Mouse (Mus musculus) heart, adult 18-20 months (tissue): ENCODE results near the gene Gm28539. TPM values are rescaled to one million over a fixed set of nuclear protein-coding genes. Genes with fewer than 3 reads are reported as not detected.
"Not testable (repeated sequence)": the region's sequence is repeated elsewhere in the genome, so short reads cannot be mapped to it uniquely, and the experiment has no call there.

Source experiments
- DNase-seq, 2 experiments: peaks; one replicate each; pipeline ENCODE4 v3.0.0; 2021 to 2022; ENCODE audit warnings: mixed read lengths in 1 of 2
- total RNA-seq, 2 experiments: library from RNA; stranded (reverse); gene quantifications; 2 replicates each; pipeline ENCODE4 v1.2.3; 2021

The Gm28539 gene
- total RNA-seq, 2 experiments from 2014 or later, result 1.9 TPM; not detected in 1

DNA sequence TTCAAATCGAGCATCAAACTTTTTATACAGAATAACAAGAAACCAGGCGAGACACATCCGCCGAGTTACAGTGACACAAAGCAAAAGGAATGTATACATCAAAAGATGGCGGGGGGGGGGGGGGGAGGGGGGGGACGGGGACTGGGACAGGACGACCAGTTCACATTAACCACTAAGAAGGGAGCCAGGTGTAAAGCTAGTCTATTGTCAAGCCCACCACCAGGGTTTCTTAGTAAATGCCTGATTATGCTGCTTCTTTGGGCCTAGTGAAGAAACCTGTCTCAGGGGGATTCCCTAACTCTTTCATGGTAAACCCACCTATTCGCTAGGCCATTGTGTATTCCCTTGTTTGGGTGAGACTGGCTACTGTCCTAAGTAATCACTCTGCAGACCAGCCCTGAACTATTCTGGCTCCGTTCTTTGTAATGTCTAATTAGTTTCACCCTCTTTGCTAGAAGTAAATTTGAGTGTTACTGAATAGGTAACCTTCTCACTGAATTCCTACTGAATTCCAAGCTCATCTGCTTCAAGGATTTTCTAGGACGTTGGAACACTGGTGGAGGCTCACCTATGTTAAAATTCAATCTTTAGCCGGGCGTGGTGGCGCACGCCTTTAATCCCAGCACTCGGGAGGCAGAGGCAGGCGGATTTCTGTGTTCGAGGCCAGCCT lies 13.3 kb downstream of the Gm28539 start:
- not testable (repeated sequence) for DNase-seq

DNA sequence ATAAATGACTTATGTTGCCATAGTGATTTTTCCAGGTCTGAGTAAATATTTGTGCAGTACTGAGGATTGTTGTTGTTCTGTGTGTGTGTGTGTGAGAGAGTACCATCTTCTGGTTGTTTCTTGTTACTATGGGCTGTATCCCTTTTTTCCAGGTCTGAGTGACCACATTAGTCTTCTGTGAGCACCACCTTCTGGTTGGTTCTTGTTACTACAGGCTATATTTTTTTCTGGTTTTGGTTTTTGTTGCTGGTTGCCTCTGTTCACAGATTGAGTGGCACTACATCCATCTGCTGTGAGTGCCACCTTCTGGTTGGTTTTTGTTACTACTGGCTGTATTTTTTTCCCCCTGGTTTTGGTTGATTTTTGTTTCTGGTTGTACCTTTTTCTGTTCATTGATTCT lies 22.2 kb downstream of the Gm28539 start:
- peak; percentile 64 to 68 for DNase-seq

DNA sequence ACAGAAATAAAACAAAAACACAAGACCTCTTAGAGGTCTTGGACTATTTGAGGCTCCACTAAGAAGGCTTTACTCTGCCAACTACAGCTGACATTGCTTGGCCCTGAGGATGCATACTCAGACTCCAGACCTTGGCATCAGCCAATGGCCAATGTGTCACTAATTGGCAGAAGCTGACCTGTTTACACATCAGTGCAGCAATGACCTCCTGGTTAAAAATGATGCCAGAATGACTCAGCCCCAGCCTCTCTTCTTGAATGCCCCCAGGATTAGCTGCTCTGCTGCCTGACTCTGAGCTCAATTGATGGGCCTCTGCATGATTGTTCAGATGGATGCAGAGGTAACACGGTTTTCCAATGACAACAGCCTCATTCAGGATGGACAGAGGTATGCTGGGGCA lies 23.8 kb downstream of the Gm28539 start:
- DNase-seq, result peak; percentile 69 to 84

DNA sequence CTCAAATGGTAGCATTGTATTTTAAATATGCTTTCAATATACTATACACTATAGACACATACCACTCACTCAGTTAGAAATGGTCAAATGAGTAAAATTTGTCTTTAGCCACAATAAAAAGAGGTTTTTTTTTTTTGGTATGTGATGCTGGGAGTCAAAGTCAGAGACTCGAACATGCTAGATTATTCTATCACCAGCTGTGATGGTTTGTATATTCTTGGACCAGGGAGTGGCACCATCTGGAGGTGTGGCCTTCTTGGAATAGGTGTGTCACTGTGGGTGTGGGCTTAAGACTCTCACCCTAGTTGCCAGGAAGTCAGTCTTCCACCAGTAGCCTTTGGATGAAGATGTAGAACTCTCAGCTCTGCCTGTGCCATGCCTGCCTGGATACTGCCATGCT lies 34.1 kb downstream of the Gm28539 start:
- not testable (repeated sequence) for DNase-seq

GRCm38 (mm10) chr16:18876091-18876441 lies 39.7 kb downstream of the Gm28539 start:
- DNase-seq, result no peak

DNA sequence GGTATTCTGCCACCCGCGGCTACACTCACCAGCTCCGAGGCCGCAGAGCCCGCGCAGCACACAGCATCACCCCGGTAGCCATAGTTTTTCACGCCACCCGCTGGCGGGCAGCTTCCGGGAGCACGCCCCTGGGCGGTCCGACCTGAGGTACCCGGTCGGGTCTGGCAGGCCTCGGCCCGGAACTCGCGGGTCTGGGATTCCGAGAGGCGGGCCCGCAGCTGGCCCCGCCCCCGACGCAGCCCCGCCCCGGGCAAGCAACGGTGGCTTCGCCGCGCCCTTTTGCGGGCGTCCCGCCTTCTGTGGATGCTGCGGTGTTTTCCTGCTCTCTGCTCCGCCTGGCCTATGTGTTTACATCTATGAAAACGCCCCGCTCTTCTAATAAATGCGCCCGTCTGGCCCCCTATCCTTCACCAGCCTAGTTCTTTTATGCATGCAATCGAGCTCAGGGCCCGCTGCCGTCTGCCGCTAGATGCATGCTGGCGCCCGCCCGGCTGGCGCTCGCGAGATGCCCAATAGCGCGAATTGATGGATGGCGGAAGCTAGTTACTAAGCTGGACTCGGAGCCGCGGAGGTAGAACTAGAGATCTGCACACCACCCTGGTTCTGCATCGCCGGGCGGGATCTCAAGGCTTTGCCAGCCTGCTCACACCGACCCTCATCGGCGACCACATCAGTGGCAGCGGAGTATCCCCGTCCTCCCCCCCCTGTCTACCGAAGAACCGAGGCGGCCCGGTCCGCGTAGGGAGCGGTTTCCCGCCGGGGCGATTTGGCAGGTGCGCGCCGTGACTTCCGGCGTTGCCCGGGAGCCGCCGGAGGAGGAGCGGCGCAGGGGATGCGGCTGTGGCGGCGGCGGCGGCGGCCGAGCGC lies 40.3 kb downstream of the Gm28539 start, which contains the start of the genes Mrpl40 and Hira:
Gene Mrpl40 (minus strand): TSS at position 421 of the 867 bp plus-strand sequence.
Gene Hira (plus strand): TSS at position 596 of the 867 bp plus-strand sequence.
- peak; percentile 96 for DNase-seq

DNA sequence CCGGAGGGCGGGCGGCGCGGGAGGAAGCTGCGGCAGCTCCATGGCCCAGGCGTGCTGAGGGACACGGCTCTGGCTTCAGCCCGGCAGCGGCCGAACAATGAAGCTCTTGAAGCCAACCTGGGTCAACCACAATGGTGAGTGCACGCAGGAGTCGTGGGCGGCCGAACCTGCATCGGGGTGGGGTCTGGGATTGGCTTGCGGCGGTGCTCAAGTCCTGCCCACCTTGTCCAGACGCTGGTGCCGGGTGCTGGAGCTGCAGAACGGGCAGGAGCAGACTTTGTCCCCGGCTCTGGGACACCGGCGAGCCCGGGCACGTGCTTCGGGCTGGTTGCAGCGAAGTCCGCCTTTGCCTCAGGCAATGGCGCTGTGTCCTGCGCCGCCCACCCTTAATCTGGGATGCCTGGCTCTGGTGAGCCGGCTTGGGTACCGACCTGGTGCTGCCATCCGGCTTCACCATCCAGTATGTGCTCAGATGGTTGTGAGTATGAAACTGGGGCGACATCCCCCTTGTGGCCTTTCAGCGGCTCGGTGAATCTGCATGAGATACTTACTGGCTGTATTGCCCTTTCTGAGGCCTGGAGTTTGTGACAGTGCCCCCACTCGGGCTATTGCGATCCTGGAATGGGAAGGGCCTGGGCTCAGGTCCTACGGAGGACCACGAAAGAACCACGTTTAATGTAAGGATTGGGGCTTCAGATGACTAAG lies 41.2 kb downstream of the Gm28539 start:
- DNase-seq, result peak; percentile 40 to 42

- DNase-seq, result no peak
These were observed 41.8 kb downstream of the Gm28539 start for GRCm38 (mm10) chr16:18878091-18878720.

- DNase-seq, result no peak
These were observed 47.7 kb downstream of the Gm28539 start for GRCm38 (mm10) chr16:18884044-18884443.

DNA sequence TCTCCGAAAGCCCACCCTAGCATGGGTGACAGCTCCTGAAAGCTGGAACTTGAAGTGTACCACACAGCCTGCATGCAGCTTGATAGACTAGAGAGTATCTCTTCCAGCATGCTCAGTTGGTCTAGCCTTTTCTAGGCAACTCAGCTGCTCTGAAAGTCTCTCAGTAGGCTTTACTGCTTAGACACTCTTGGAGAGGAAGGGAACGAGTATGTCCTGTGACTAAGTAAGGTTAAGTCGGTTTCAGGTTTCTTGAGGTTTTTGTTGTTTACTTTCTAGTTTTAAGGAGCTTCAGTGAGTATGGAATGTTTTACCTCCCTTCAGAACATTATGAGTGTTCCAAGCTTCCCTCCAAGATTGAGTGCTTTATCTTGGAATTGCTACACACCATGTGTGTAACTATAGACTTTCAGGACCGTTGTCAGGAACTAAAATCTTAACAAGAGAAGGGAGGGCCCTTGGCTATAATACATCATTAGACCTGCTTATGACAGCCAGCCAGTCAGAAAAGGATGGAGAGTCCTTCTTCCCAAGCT lies 57.5 kb downstream of the Gm28539 start:
- DNase-seq, result no peak

- no peak for DNase-seq
These were observed 58.9 kb downstream of the Gm28539 start for GRCm38 (mm10) chr16:18895249-18895648.

DNA sequence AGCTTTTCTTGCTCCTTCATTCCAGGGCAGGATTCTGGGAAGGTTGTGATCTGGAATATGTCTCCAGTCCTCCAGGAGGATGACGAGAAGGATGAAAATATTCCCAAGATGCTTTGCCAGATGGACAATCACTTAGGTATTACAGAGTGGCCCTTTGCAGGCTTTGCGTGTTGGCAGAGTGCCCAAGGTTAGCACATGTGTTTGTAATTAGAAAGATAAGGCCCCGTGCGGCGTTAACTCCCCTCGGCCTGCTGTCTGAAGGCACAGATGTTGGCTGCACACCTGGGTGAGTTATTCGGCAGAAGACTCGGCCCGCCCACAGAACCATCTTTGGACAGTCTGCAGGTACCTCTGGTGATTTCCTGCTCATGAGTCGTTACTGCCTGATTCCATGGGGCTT lies 60.0 kb downstream of the Gm28539 start:
- DNase-seq, result peak; percentile 49 to 66

- no peak for DNase-seq
These were observed 69.3 kb downstream of the Gm28539 start for GRCm38 (mm10) chr16:18905648-18906047.

GRCm38 (mm10) chr16:18916064-18916463 lies 79.7 kb downstream of the Gm28539 start:
- no peak for DNase-seq

GRCm38 (mm10) chr16:18921771-18922170 lies 85.4 kb downstream of the Gm28539 start:
- no peak for DNase-seq

DNA sequence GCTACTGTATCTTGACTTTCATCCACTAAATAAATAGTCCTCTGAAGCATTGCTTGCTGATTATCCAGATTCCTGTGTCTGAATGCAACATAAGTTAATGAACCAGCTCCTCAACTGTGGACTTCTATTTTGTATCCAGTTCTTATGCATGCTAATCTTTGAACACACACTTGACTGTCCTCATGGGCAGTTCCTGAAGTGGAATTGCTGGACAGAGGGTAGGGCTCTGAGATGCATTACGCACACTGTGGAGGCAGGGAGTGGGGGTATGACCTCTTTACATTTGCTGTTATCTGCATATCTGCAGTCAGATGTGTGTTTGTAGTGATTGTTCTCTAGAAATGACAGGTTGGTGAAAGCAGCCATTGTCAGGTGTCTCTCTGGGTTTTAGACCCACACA lies 91.6 kb downstream of the Gm28539 start:
- DNase-seq, result no peak

DNA sequence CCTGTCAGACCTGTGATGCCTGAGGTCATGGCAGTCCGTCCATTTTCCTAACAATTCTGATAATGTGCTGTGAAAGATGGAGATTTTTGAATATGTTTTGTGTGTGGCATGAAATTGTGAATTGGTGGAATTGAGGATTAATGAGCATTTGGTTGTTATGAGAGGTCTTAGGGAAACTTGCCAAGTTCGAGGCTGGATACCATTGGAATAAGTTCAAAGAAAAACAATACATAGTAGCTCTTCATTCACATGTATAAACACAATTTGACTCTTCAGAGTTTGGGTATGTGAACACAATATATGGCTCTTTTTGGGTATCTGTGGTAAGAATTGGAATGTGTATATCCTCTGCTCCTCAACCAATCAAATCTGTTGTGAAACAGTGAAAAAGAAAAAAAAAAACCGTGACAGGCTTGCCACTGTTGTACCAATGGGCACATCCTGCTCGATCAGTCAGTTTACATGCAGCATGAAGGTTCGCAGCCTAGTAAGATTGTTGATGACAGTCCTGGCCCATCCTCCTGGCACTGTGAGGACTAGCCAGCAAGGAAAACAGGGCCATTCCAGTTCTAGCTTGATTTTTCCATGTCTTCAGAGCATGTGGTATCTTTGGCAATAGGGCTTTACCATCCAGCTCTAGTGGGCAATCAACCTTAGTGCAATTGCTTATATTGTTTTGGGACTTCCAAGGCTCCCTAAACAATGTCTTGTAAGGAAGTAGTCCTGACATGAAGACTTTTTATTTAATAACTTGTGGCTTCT lies 102.1 kb downstream of the Gm28539 start:
- DNase-seq, result no peak

DNA sequence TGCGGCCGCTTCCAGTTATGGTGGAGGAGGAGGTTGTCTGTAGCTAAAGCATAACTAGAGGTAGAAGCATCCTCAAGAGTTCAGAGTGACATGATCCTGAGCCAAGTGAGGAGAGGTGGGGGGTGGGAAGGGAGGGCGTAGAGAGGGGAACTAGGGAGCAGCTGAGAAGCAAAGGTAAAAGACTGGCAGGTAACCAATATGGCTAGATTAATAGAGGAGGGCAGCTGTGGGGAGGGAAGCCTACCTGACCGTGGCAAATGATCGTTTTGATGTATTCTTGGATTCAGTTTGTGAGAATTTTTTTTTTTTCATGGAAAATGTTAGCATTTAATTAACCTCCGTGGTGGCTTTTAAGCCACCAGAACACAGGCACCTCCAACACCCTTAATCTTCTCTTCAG lies 107.5 kb downstream of the Gm28539 start:
- no peak for DNase-seq

DNA sequence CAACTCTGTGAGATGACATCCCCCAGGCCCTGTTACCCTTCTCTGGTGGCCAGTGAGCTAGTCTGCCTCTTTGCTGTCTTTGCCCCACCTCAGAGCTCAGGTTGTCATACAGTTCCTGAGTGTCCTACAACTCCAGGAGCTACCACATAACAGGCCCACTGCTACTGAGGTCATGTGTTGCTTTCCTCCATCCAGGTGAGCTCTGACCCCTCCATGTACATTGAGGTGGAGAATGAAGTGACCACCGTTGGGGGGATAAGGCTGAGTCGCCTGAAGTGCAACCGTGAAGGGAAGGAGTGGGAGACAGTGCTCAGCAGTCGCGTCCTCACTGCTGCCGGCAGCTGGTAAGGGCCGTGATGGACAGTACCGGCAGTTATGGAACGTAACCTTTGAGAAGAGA lies 112.6 kb downstream of the Gm28539 start:
- no peak for DNase-seq

GRCm38 (mm10) chr16:18950351-18950750 lies 114.0 kb downstream of the Gm28539 start:
- no peak for DNase-seq

DNA sequence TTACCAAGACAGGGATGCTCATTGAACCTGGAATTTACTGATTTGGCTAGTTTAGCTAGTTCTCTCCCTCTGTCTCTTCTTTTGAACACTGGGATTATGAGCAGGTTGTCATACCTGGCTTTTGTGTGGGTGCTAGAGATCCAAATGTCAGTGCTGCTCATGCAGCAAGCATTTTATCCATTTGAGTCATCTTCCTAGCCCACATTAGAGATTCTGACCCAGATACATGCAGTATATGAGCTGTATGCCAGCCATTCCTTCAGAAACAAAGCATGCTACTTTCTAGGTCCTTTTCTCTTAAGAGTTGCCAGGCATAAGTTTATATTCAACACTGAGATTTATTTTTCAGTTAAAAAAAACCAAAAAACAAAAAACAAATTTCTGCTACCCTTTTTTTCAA lies 116.4 kb downstream of the Gm28539 start:
- no peak for DNase-seq
